Mouse (Mus musculus) G1E (cell line): Measurements from ENCODE around the gene Atp2a3. TPM values are rescaled to one million over a fixed set of nuclear protein-coding genes. Genes with fewer than 3 reads are reported as not detected.
A peak's percentile ranks its signal among the peaks of the same experiment; 100 is the strongest.

ENCODE experiments used
- ATAC-seq: 2 replicates; pipeline ENCODE4 v1.8.0; 2016; ENCODE audit warnings: mild to moderate bottlenecking; ENCODE audit not compliant: insufficient number of reproducible peaks, poor library complexity, low FRiP score, severe bottlenecking; ENCODE audit errors: extremely low read depth
- DNase-seq: peaks from one replicate; pipeline ENCODE4 v3.0.0; 2012; ENCODE audit warnings: low spot score
- H3K27me3 ChIP-seq: 2 replicates; pipeline ENCODE4 v1.6.1; 2012; ENCODE audit warnings: mild to moderate bottlenecking, low read length, inconsistent platforms; ENCODE audit not compliant: insufficient read depth
- H3K36me3 ChIP-seq: replicated peaks from 2 replicates; pipeline ENCODE3; 2012; ENCODE audit warnings: mild to moderate bottlenecking, inconsistent platforms
- H3K4me1 ChIP-seq: 2 replicates; pipeline ENCODE4 v1.6.1; 2012; ENCODE audit warnings: low read depth, low read length, inconsistent platforms, mixed read lengths; ENCODE audit not compliant: insufficient read depth
- H3K4me3 ChIP-seq: 2 replicates; pipeline ENCODE4 v1.5.1; 2012; ENCODE audit warnings: low read depth, mild to moderate bottlenecking, inconsistent platforms, low read length, moderate library complexity, mixed read lengths
- H3K9me3 ChIP-seq: replicated peaks from 2 replicates; pipeline ENCODE4 v1.6.1; 2012; ENCODE audit warnings: inconsistent platforms
- CTCF ChIP-seq: IDR thresholded peaks from 2 replicates; pipeline ENCODE4 v1.5.1; 2012; ENCODE audit warnings: low read depth, low read length, inconsistent platforms, mixed read lengths
- GATA1 ChIP-seq: IDR thresholded peaks from 2 replicates; pipeline ENCODE4 v1.6.1; 2012; ENCODE audit warnings: borderline replicate concordance, low read length, inconsistent platforms, mixed read lengths
- GATA2 ChIP-seq: IDR thresholded peaks from 2 replicates; pipeline ENCODE4 v1.6.1; 2012; ENCODE audit warnings: low read depth, low read length, inconsistent platforms, borderline replicate concordance
- POLR2AphosphoS5 ChIP-seq: IDR thresholded peaks from 2 replicates; pipeline ENCODE4 v1.6.1; 2012; ENCODE audit warnings: low read depth, low read length, inconsistent platforms; ENCODE audit not compliant: insufficient replicate concordance
- TAL1 ChIP-seq: conservative IDR thresholded peaks from 2 replicates; pipeline ENCODE4 v1.6.1; 2012; ENCODE audit warnings: low read depth, low read length, inconsistent platforms, mixed read lengths
- polyA plus RNA-seq: library from polyadenylated mRNA; stranded (reverse); fragments of >175 nt; gene quantifications from 2 replicates; pipeline ENCODE4 v1.2.3, GENCODE M21; 2012
- total RNA-seq, 2 experiments: library from RNA; stranded (forward) in 1 of 2; stranded (reverse) in 1 of 2; fragments of 200-1000 nt in 1 of 2; fragments of >200 nt in 1 of 2; fragmentation: Nextera tagmentation in 1 of 2; gene quantifications; 2 replicates each; pipeline ENCODE4 v1.2.3; 2014 to 2017

Atp2a3 gene
- total and polyA plus RNA-seq, 3 experiments = 63.9 to 101 (median 95.8) TPM

- H3K27me3 ChIP-seq = peaks cover 51% of the 10 kb centered on the region
- DNase-seq (no peak), ATAC-seq (no peak)
- TF ChIP-seq POLR2AphosphoS5 (no peak), CTCF (no peak), GATA1 (no peak), TAL1 (no peak), GATA2 (no peak)
- peaks cover 48% of the 10 kb centered on the region for H3K4me1 ChIP-seq
- H3K9me3 ChIP-seq = no peaks in the 10 kb centered on the region
- no peak overlapping the region for H3K4me3 ChIP-seq
- peaks cover 28% of the 10 kb centered on the region for H3K36me3 ChIP-seq
Observed at GRCm38 (mm10) chr11:72963058-72963788, 2.3 kb downstream of the Atp2a3 start.

- Histone ChIP-seq H3K4me1 (peaks cover 45% of the 10 kb centered on the region), H3K36me3 (peaks cover 28% of the 10 kb centered on the region), H3K4me3 (no peak overlapping the region), H3K27me3 (peaks cover 50% of the 10 kb centered on the region), H3K9me3 (no peaks in the 10 kb centered on the region)
- ATAC-seq (no peak), DNase-seq (no peak)
- TF ChIP-seq CTCF (no peak), POLR2AphosphoS5 (no peak), GATA2 (no peak), GATA1 (no peak), TAL1 (no peak)
Observed at GRCm38 (mm10) chr11:72963789-72964294, 2.9 kb downstream of the Atp2a3 start.

- no peak for DNase-seq
Observed at GRCm38 (mm10) chr11:72974995-72975503, 14.1 kb downstream of the Atp2a3 start.

GRCm38 (mm10) chr11:72982516-72982915 lies 21.5 kb downstream of the Atp2a3 start:
- H3K9me3 ChIP-seq = no peaks in the 10 kb centered on the region
- no peak overlapping the region for H3K4me3 ChIP-seq
- peaks cover 8% of the 10 kb centered on the region for H3K4me1 ChIP-seq
- no peak for ATAC-seq
- no peak for TF ChIP-seq GATA2
- no peak for TF ChIP-seq CTCF
- no peak for TF ChIP-seq TAL1
- no peak for TF ChIP-seq GATA1
- no peak for TF ChIP-seq POLR2AphosphoS5
- peaks cover 22% of the 10 kb centered on the region; the same call in 1 of the 2 replicates for H3K27me3 ChIP-seq
- peaks cover 58% of the 10 kb centered on the region for H3K36me3 ChIP-seq
- no peak for DNase-seq

More at GRCm38 (mm10) chr11:72974995-72975503, 14.1 kb downstream of the Atp2a3 start:
- ATAC-seq = no peak
- Histone ChIP-seq H3K36me3 (peaks cover 83% of the 10 kb centered on the region), H3K27me3 (peaks cover 23% of the 10 kb centered on the region), H3K4me1 (no peaks in the 10 kb centered on the region), H3K9me3 (no peaks in the 10 kb centered on the region), H3K4me3 (no peak overlapping the region)
- TF ChIP-seq POLR2AphosphoS5 (no peak), TAL1 (no peak), CTCF (no peak), GATA1 (no peak), GATA2 (no peak)

- H3K36me3 ChIP-seq = peaks cover 53% of the 10 kb centered on the region
- H3K4me3 ChIP-seq = no peak overlapping the region
- TF ChIP-seq GATA2 = no peak
- TF ChIP-seq CTCF = no peak
- no peak for TF ChIP-seq POLR2AphosphoS5
- no peak for TF ChIP-seq GATA1
- TF ChIP-seq TAL1 = no peak
- DNase-seq = no peak
- peaks cover 24% of the 10 kb centered on the region; the same call in 1 of the 2 replicates for H3K27me3 ChIP-seq
- ATAC-seq = no peak
- peaks cover 11% of the 10 kb centered on the region for H3K4me1 ChIP-seq
- H3K9me3 ChIP-seq = no peaks in the 10 kb centered on the region
Observed at GRCm38 (mm10) chr11:72983283-72983682, 22.3 kb downstream of the Atp2a3 start.

GRCm38 (mm10) chr11:72986745-72987144 lies 25.8 kb downstream of the Atp2a3 start:
- Histone ChIP-seq H3K9me3 (no peaks in the 10 kb centered on the region), H3K4me3 (no peak overlapping the region), H3K4me1 (peaks cover 12% of the 10 kb centered on the region), H3K36me3 (peaks cover 39% of the 10 kb centered on the region), H3K27me3 (peaks cover 32% of the 10 kb centered on the region; the same call in 1 of the 2 replicates)
- TF ChIP-seq GATA1 = no peak
- TF ChIP-seq GATA2 = no peak
- TF ChIP-seq TAL1 = no peak
- TF ChIP-seq POLR2AphosphoS5 = no peak
- no peak for TF ChIP-seq CTCF
- ATAC-seq (peak; percentile 52), DNase-seq (no peak)
